Mouse (Mus musculus) ES-E14 (cell line): ENCODE results near the gene Cldn24.

Experiments used
- CHD2 ChIP-seq: IDR thresholded peaks from 2 replicates; pipeline ENCODE4 v1.6.1; 2014; ENCODE audit warnings: mild to moderate bottlenecking, low read depth, low read length, inconsistent platforms
- HCFC1 ChIP-seq: IDR thresholded peaks from 2 replicates; pipeline ENCODE4 v1.6.1; 2012; ENCODE audit warnings: low read length, inconsistent platforms, borderline replicate concordance; ENCODE audit not compliant: insufficient read depth
- MAFK ChIP-seq: IDR thresholded peaks from 2 replicates; pipeline ENCODE4 v1.6.1; 2014; ENCODE audit warnings: mild to moderate bottlenecking, low read depth, low read length, inconsistent platforms; ENCODE audit not compliant: insufficient read depth
- ZC3H11A ChIP-seq: IDR thresholded peaks from 2 replicates; pipeline ENCODE4 v1.6.1; 2012; ENCODE audit warnings: low read depth, mild to moderate bottlenecking, inconsistent platforms, low read length, borderline replicate concordance
- ZNF384 ChIP-seq: IDR thresholded peaks from 2 replicates; pipeline ENCODE4 v1.6.1; 2012; ENCODE audit warnings: low read depth, low read length, inconsistent platforms

GRCm38 (mm10) chr8:47786323-47786722 lies 35.6 kb upstream of the Cldn24 start:
- TF ChIP-seq MAFK = no peak
- no peak for TF ChIP-seq HCFC1
- no peak for TF ChIP-seq CHD2
- no peak for TF ChIP-seq ZC3H11A
- no peak for TF ChIP-seq ZNF384
